ENCODE assay signal across 10 mouse cellular contexts in genomic region chr1:71683736-71684135, GRCm38 (mm10). TPM values are rescaled to one million over a fixed set of nuclear protein-coding genes. Genes with fewer than 3 reads are reported as not detected.
DNase-seq lines count a peak whose midpoint lies in the region; ATAC-seq lines count a peak whose summit lies in the region.
"Had no signal": no experiment of that assay in that cellular context is flagged by ENCODE, and none has a peak within 500 bp of the region (broad histone marks: within the 10 kb centered on the region; RNA-seq: fewer than 3 reads in every experiment).

No protein-coding gene starts in this region.

- no peak overlapping the region for H3K27ac ChIP-seq in midbrain, embryonic 11.5 days (ENCODE audit: low read depth, low read length)
- H3K27ac ChIP-seq in midbrain, embryonic 15.5 days: no peak overlapping the region
- H3K27ac ChIP-seq in heart, embryonic 14.5 days (replicated peaks in 1 of 2; ENCODE audit: control insufficient read depth in 1 of 2, insufficient read depth in 1 of 2, low read depth in 2 of 2, low read length in 2 of 2): peak overlapping the region in 1 of 2 experiments; percentile 51; a peak in 1 of 4 replicates
- H3K27ac ChIP-seq: limb, embryonic 15.5 days had no signal

- no peaks in the 10 kb centered on the region for H3K9me3 ChIP-seq in midbrain, embryonic 11.5 days (ENCODE audit: control insufficient read depth, low read length)
- H3K9me3 ChIP-seq in midbrain, embryonic 15.5 days: no peaks in the 10 kb centered on the region
- H3K9me3 ChIP-seq in heart, embryonic 14.5 days (ENCODE audit: control insufficient read depth, low read length): no peaks in the 10 kb centered on the region
- H3K9me3 ChIP-seq: limb, embryonic 15.5 days had no signal

- H3K4me2 ChIP-seq in midbrain, embryonic 11.5 days: no peak overlapping the region
- no peak overlapping the region for H3K4me2 ChIP-seq in midbrain, embryonic 15.5 days
- peak overlapping the region; percentile 28; the same call in 1 of the 2 replicates for H3K4me2 ChIP-seq in heart, embryonic 14.5 days (ENCODE audit: low read length)
- H3K4me2 ChIP-seq: limb, embryonic 15.5 days had no signal

- H3K9ac ChIP-seq in midbrain, embryonic 11.5 days (ENCODE audit: low read length): no peak overlapping the region
- H3K9ac ChIP-seq in midbrain, embryonic 15.5 days: no peak overlapping the region
- no peak overlapping the region for H3K9ac ChIP-seq in heart, embryonic 14.5 days (ENCODE audit: low read length)
- H3K9ac ChIP-seq: limb, embryonic 15.5 days had no signal

- no peaks in the 10 kb centered on the region for H3K27me3 ChIP-seq in midbrain, embryonic 11.5 days (ENCODE audit: control insufficient read depth, insufficient read depth, low read length)
- H3K27me3 ChIP-seq in midbrain, embryonic 15.5 days (replicated peaks): no peaks in the 10 kb centered on the region
- H3K27me3 ChIP-seq in heart, embryonic 14.5 days (ENCODE audit: control insufficient read depth, insufficient read depth, low read length): no peaks in the 10 kb centered on the region
- H3K27me3 ChIP-seq: limb, embryonic 15.5 days had no signal

- DNase-seq in cerebellum, postnatal 14 days: peak; percentile 23 to 46
- no peak for DNase-seq in cerebellum, adult 11-12 months
- peak; percentile 10 for DNase-seq in midbrain, embryonic 11.5 days (ENCODE audit: low spot score, missing footprints)
- DNase-seq in lung, postnatal 25 days (ENCODE audit: low spot score): peak; percentile 31
- DNase-seq in B cell, adult 2 months: no peak
- no peak for DNase-seq in yolk sac, embryonic 10.5 days (ENCODE audit: low spot score)
- DNase-seq: thymus, postnatal 4 days had no signal

- no peaks in the 10 kb centered on the region for H3K4me1 ChIP-seq in midbrain, embryonic 11.5 days (ENCODE audit: control insufficient read depth, insufficient read depth, low read length)
- H3K4me1 ChIP-seq in midbrain, embryonic 15.5 days: 0 out of 2 replicates have a peak, but pooled peaks cover 4% of the 10 kb centered on the region
- peaks cover 6 to 26% of the 10 kb centered on the region in 2 experiments for H3K4me1 ChIP-seq in heart, embryonic 14.5 days (ENCODE audit: control insufficient read depth in 2 of 2, insufficient read depth in 2 of 2, low read length in 2 of 2)

- H3K36me3 ChIP-seq in midbrain, embryonic 11.5 days (ENCODE audit: control insufficient read depth, insufficient read depth, low read length): no peaks in the 10 kb centered on the region
- H3K36me3 ChIP-seq in midbrain, embryonic 15.5 days (replicated peaks): no peaks in the 10 kb centered on the region
- no peaks in the 10 kb centered on the region for H3K36me3 ChIP-seq in heart, embryonic 14.5 days (ENCODE audit: control insufficient read depth, insufficient read depth, low read length)
- H3K36me3 ChIP-seq: limb, embryonic 15.5 days had no signal

- 84% methylated on average over 6 of the region's 6 CpGs for WGBS in midbrain, embryonic 11.5 days
- WGBS in midbrain, embryonic 15.5 days: 63% methylated on average over 6 of the region's 6 CpGs
- WGBS in heart, embryonic 14.5 days: 35% methylated on average over 6 of the region's 6 CpGs

- no peak for ATAC-seq in midbrain, embryonic 11.5 days (ENCODE audit: low FRiP score)
- no peak for ATAC-seq in midbrain, embryonic 15.5 days (replicated peaks)
- ATAC-seq in heart, embryonic 14.5 days (ENCODE audit: insufficient number of reproducible peaks, insufficient read depth, low FRiP score, low read depth): peak; percentile 61

- no peak overlapping the region for H3K4me3 ChIP-seq in midbrain, embryonic 11.5 days (ENCODE audit: low read depth, low read length)
- no peak overlapping the region for H3K4me3 ChIP-seq in midbrain, embryonic 15.5 days
- H3K4me3 ChIP-seq in heart, embryonic 14.5 days (ENCODE audit: control insufficient read depth in 1 of 2, insufficient read depth in 1 of 2, low read depth in 1 of 2, low read length in 2 of 2): no peak overlapping the region
- H3K4me3 ChIP-seq: limb, embryonic 15.5 days had no signal

RNA-seq across cellular contexts. Expression of gene Fn1, which starts 30.7 kb away (rescaled TPM):
- polyA plus RNA-seq in midbrain, embryonic 11.5 days (2014; fragmentation: Nextera tagmentation; extraction: Ambion mirVana): 62.0 and 64.7 TPM in 2 replicates
- polyA plus RNA-seq in midbrain, embryonic 15.5 days (2015; fragmentation: Nextera tagmentation; extraction: Ambion mirVana): 38.3 and 41.2 TPM in 2 replicates
- polyA plus RNA-seq in heart, embryonic 14.5 days (2014; fragmentation: Nextera tagmentation; extraction: Ambion mirVana): 215 and 242 TPM in 2 replicates

Comparison
In these comparisons a context has a peak if more than half of its experiments do, and no peak if none do; other contexts are left out.
1. DNase-seq: peak in cerebellum, postnatal 14 days (2 of 2), midbrain, embryonic 11.5 days (single experiment) and lung, postnatal 25 days (single experiment); none in cerebellum, adult 11-12 months (single experiment), B cell, adult 2 months (0 of 2) and yolk sac, embryonic 10.5 days (single experiment).